Mouse (Mus musculus): ENCODE measurements at regions not wholly inside any gene's neighbourhood (a gene's known extent, or its start where the extent isn't known, plus 50 kb on each side); places are given as distances from the start of the nearest gene placed in this dataset.
"Not testable (repeated sequence)": the region's sequence is repeated elsewhere in the genome, so short reads cannot be mapped to it uniquely, and the experiment has no call there.

DNA sequence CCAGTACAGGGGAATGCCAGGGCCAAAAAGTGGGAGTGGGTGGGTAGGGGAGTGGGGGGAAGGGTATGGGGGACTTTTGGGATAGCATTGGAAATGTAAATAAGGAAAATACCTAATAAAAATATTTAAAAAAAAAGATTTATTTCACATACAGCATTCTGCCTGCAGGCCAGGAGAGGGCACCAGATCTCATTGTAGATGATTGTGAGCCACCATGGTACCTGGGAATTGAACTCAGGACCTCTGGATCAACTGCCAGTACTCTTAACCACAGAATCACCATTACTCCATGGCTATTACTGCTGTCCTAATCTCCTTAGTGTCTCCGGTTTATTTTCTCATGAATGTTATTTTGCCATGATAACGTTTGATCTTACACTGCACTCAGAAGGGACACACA is 132.1 kb upstream of the Gdi2 start:
- H3K4me3 ChIP-seq (replicated peaks); ATAC-seq (ENCODE audit: insufficient read depth, low FRiP score, low read depth); H3K9ac ChIP-seq; H3K4me2 ChIP-seq; H3K27ac ChIP-seq; H3K9me3 ChIP-seq; H3K27me3 ChIP-seq (replicated peaks); H3K36me3 ChIP-seq; H3K4me1 ChIP-seq: not testable (repeated sequence)
- WGBS, result 80% methylated on average over 2 of the region's 2 CpGs

DNA sequence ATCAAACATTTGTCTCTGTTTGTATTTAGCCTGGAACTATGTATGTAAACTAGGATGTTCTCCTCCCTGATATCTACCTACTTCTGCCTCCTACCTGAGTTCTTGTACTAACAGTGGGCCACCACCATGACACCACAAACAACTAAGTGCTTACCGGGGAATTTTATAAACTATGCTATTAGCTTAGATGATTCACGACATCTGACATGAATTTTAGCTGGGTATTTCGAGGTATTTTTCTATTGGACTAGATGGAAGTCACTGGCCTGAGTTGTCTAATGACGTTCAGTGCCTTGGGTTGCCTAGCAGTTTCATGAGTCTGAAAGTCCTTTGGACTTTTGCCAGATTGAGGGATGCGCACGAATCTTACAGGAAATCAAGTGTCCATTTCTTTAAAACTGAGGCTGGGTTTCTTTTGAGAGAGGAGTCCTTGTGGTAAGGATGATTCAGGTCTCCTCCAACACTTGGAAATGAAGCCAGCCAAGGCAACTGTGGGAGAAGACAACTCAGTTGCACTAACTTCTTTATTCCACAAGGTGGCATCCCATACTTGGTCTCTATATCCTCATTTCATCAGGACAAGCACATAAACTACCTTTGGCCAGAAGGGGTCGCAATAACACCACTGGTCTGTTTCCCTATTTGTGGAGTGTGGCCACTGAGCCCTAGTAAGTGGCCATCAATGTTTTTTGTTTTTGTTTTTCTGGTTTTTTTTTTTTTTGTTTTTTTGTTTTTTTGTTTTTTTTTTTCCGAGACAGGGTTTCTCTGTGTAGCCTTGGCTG is 131.4 kb upstream of the Gdi2 start:
- not testable (repeated sequence) for H3K9ac ChIP-seq; H3K27me3 ChIP-seq (replicated peaks); H3K4me2 ChIP-seq; H3K36me3 ChIP-seq; H3K9me3 ChIP-seq; H3K27ac ChIP-seq; H3K4me3 ChIP-seq (replicated peaks); H3K4me1 ChIP-seq
- peak; percentile 63; the same call in 1 of the 2 replicates for ATAC-seq (ENCODE audit: insufficient read depth, low FRiP score, low read depth)
- WGBS, result 40% methylated on average over 8 of the region's 8 CpGs

DNA sequence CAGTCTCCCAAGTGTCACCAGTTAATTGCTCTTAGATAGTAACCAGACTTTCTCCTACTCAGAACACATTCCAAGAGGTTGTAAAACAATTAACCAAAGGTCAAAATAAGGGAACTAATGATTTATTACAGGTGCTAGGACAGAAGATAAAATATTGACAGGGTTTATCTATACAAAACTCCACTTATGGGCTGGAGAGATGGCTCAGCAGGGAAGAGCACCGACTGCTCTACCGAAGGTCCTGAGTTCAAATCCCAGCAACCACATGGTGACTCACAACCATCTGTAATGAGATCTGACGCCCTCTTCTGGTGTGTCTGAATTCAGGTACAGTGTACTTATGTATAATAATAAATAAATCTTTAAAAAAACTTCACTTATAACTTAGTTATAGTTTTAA is 127.6 kb upstream of the Gdi2 start:
- H3K9ac ChIP-seq; H3K36me3 ChIP-seq; H3K4me3 ChIP-seq (replicated peaks); H3K27ac ChIP-seq; H3K4me2 ChIP-seq; H3K4me1 ChIP-seq; ATAC-seq (ENCODE audit: insufficient read depth, low FRiP score, low read depth); H3K27me3 ChIP-seq (replicated peaks); H3K9me3 ChIP-seq: not testable (repeated sequence)
- 41% methylated on average over 3 of the region's 3 CpGs for WGBS

DNA sequence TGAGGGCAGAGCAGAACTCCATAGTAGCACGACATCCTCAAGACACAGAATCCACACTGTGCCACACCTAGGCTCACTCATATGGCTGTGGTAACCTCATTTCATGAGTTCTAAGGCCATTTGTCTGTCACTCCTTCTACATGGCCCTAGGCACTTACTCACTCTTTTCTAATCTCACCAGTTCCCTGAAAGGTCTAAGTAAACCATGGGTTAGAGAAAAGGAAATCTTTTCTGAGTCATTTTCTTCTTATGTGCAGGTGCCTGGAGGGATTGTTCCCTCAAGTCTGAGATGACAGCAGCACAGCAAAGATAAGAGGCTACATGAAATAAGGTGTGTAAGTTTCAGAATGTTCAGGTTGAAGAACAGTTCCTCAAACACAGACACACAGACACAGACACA is 120.8 kb upstream of the Gdi2 start:
- Histone ChIP-seq H3K4me3 (replicated peaks) (no peak overlapping the region), H3K4me1 (no peaks in the 10 kb centered on the region), H3K27ac (no peak overlapping the region), H3K4me2 (no peak overlapping the region), H3K9ac (no peak overlapping the region), H3K36me3 (no peaks in the 10 kb centered on the region), H3K27me3 (replicated peaks) (no peaks in the 10 kb centered on the region), H3K9me3 (no peaks in the 10 kb centered on the region)
- 57% methylated on average over 1 of the region's 1 CpGs for WGBS
- ATAC-seq (ENCODE audit: insufficient read depth, low FRiP score, low read depth), result no peak

DNA sequence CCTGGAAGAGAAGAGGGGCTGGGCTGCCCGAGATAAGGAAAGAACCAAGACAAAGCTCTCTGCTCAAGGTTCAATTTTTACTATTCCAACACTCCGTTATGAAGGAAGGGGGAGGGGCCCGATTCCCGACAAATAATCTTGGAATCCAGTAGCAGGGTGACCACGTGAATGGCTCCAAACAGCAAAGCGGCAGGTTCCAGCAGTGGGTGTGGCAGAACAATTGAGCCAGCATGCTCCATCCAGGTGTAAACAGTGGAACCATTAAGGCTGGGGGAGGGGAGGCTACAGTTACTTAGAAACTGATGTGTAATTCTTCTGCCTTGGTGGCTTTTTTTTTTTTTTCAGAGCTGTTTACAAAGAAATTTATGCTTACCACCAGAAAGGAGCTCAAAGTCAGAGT is 82.5 kb upstream of the Gdi2 start:
- not testable (repeated sequence) for H3K9me3 ChIP-seq; H3K4me2 ChIP-seq; H3K4me3 ChIP-seq (replicated peaks); H3K36me3 ChIP-seq; ATAC-seq (ENCODE audit: insufficient read depth, low FRiP score, low read depth); H3K4me1 ChIP-seq; H3K27me3 ChIP-seq (replicated peaks); H3K9ac ChIP-seq; H3K27ac ChIP-seq
- WGBS, result 79% methylated on average over 6 of the region's 6 CpGs

DNA sequence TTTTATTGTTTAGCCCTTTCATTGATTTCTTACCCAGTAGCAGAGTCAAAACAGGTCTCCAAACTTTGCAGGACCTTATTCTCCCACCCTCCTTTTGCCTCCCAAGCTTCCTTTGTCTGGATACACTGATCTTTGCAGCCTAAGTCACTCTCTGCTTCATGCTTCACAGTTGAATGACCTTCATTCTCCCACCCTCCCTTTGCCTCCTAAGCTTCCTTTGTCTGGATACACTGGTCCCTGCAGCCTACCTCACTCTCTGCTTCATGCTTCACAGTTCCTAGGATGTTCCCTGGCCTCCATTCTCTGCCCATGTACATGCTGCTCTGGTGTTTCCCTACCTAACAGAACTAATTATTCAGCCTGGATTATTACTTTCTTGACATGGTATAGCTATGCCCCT is 61.0 kb upstream of the Gdi2 start:
- Histone ChIP-seq H3K4me2 (no peak overlapping the region), H3K27ac (no peak overlapping the region), H3K4me3 (replicated peaks) (no peak overlapping the region), H3K27me3 (replicated peaks) (no peaks in the 10 kb centered on the region), H3K9ac (no peak overlapping the region), H3K9me3 (no peaks in the 10 kb centered on the region), H3K36me3 (no peaks in the 10 kb centered on the region), H3K4me1 (no peaks in the 10 kb centered on the region; the same call in 1 of the 2 replicates)
- ATAC-seq (ENCODE audit: insufficient read depth, low FRiP score, low read depth), result no peak

DNA sequence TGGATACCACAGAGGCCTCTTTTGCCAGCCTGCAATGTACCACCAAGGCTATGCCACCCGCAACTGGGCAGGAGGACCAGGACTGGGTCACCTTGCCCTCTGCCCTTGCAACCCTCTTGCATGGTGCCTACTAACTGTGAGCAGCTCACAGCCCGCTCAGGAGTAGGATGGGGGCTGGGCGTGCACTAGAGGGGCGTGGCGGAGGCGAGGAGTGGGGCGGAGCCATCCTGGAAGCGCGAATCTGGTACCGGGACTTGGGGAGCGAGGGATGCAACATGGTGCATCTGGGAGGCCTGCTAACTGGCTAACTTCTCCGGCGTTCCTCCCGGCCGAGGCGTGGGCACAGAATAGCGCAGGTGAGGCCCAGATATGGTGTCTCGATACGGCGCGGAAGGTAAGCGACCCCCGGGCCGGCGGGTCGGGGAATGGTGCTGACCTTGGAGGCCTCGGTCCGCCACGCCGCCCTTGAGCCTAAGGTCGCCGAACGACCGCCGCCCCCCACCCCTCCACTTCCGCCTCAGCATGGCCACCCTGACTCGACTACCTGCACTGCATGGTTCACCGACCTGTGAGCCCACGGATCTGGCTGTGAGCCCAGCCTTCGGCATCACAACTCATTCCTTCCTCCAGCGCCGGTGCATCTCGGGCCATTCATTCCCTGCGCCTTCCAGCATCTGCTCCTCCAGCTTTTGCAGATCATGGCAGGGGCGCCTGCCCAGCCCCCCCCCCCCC is 59.7 kb upstream of the Gdi2 start:
- under 1% methylated on average over 44 of the region's 45 CpGs for WGBS

More for the DNA sequence above, 59.7 kb upstream of the Gdi2 start:
- H3K27ac ChIP-seq, result no peak overlapping the region
- peak overlapping the region; percentile 67 for H3K4me3 ChIP-seq (replicated peaks)
- peak; percentile 96 for ATAC-seq (ENCODE audit: insufficient read depth, low FRiP score, low read depth)
- peak overlapping the region; percentile 97 for H3K4me2 ChIP-seq
- H3K9me3 ChIP-seq, result no peaks in the 10 kb centered on the region
- H3K27me3 ChIP-seq (replicated peaks), result no peaks in the 10 kb centered on the region
- no peaks in the 10 kb centered on the region; the same call in 1 of the 2 replicates for H3K4me1 ChIP-seq
- H3K9ac ChIP-seq, result peak overlapping the region; percentile 12; the same call in 1 of the 2 replicates
- H3K36me3 ChIP-seq, result no peaks in the 10 kb centered on the region

All from stomach, embryonic 15.5 days (tissue).